ENCODE assay signal across 26 mouse cellular contexts in genomic region chr5:4803708-4804107, GRCm38 (mm10). TPM values are rescaled to one million over a fixed set of nuclear protein-coding genes. Genes with fewer than 3 reads are reported as not detected.
DNase-seq lines count a peak whose midpoint lies in the region; ATAC-seq lines count a peak whose summit lies in the region.
"Had no signal": no experiment of that assay in that cellular context is flagged by ENCODE, and none has a peak within 500 bp of the region (broad histone marks: within the 10 kb centered on the region; RNA-seq: fewer than 3 reads in every experiment).

No protein-coding gene starts in this region.

- WGBS in limb, embryonic 10.5 days: 82% methylated on average over 5 of the region's 5 CpGs
- 82% methylated on average over 5 of the region's 5 CpGs for WGBS in midbrain, embryonic 11.5 days

- no peak overlapping the region for H3K4me3 ChIP-seq in limb, embryonic 10.5 days
- H3K4me3 ChIP-seq in midbrain, embryonic 11.5 days (ENCODE audit: low read depth, low read length): no peak overlapping the region
- H3K4me3 ChIP-seq: embryonic facial prominence, embryonic 10.5 days; embryonic facial prominence, embryonic 13.5 days; erythroblast, embryonic 14.5 days; forebrain, embryonic 12.5 days; forebrain, embryonic 15.5 days; gastrocnemius, adult 2 months; heart, embryonic 12.5 days; heart, embryonic 15.5 days; hindbrain, embryonic 12.5 days; hindbrain, embryonic 15.5 days had no signal

- 0 out of 2 replicates have a peak overlapping the region, but pooled peaks have one; percentile 70 for H3K27ac ChIP-seq in limb, embryonic 10.5 days
- no peak overlapping the region for H3K27ac ChIP-seq in midbrain, embryonic 11.5 days (ENCODE audit: low read depth, low read length)
- H3K27ac ChIP-seq: embryonic facial prominence, embryonic 13.5 days; forebrain, embryonic 12.5 days; forebrain, embryonic 15.5 days; gastrocnemius, adult 2 months; heart, embryonic 15.5 days; hindbrain, embryonic 12.5 days; hindbrain, embryonic 15.5 days had no signal

- peaks cover 27% of the 10 kb centered on the region for H3K4me1 ChIP-seq in limb, embryonic 10.5 days
- no peaks in the 10 kb centered on the region; the same call in 1 of the 2 replicates for H3K4me1 ChIP-seq in midbrain, embryonic 11.5 days (ENCODE audit: control insufficient read depth, insufficient read depth, low read length)
- H3K4me1 ChIP-seq: heart, embryonic 15.5 days had no signal

- H3K27me3 ChIP-seq in limb, embryonic 10.5 days (ENCODE audit: low read depth, poor library complexity, severe bottlenecking): no peaks in the 10 kb centered on the region
- no peaks in the 10 kb centered on the region for H3K27me3 ChIP-seq in midbrain, embryonic 11.5 days (ENCODE audit: control insufficient read depth, insufficient read depth, low read length)
- H3K27me3 ChIP-seq: embryonic facial prominence, embryonic 13.5 days; forebrain, embryonic 12.5 days; forebrain, embryonic 15.5 days; heart, embryonic 12.5 days; heart, embryonic 15.5 days; hindbrain, embryonic 15.5 days had no signal

- H3K9me3 ChIP-seq in limb, embryonic 10.5 days (replicated peaks): no peaks in the 10 kb centered on the region
- H3K9me3 ChIP-seq in midbrain, embryonic 11.5 days (ENCODE audit: control insufficient read depth, low read length): no peaks in the 10 kb centered on the region
- H3K9me3 ChIP-seq: embryonic facial prominence, embryonic 10.5 days; embryonic facial prominence, embryonic 13.5 days; forebrain, embryonic 12.5 days; forebrain, embryonic 15.5 days; heart, embryonic 12.5 days; heart, embryonic 15.5 days; hindbrain, embryonic 12.5 days; hindbrain, embryonic 15.5 days had no signal

- no peak overlapping the region for H3K4me2 ChIP-seq in midbrain, embryonic 11.5 days
- H3K4me2 ChIP-seq: embryonic facial prominence, embryonic 13.5 days; forebrain, embryonic 12.5 days; forebrain, embryonic 15.5 days; heart, embryonic 12.5 days; heart, embryonic 15.5 days; hindbrain, embryonic 12.5 days; hindbrain, embryonic 15.5 days had no signal

- 0 out of 2 replicates have a peak, but pooled peaks have one; percentile 32 for ATAC-seq in common myeloid progenitor, adult 5-6 weeks (replicated peaks; ENCODE audit: low read depth, poor library complexity, severe bottlenecking)
- no peak for ATAC-seq in midbrain, embryonic 11.5 days (ENCODE audit: low FRiP score)
- ATAC-seq: forebrain, embryonic 15.5 days had no signal

- DNase-seq in 416B (ENCODE audit: low read depth): peak; percentile 8
- no peak for DNase-seq in limb, embryonic 10.5 days (ENCODE audit: low spot score)
- DNase-seq in right cerebral cortex, postnatal 36 days (ENCODE audit: low spot score in 2 of 2): no peak
- no peak for DNase-seq in midbrain, embryonic 11.5 days (ENCODE audit: low spot score, missing footprints)
- no peak for DNase-seq in adrenal gland, postnatal 36 days
- DNase-seq: adrenal gland, postnatal 10 days; cerebellum, adult 11 months; cerebellum, adult 2 months; cerebellum, adult 9-11 months; cerebellum, postnatal 25 days; embryo, embryonic 11 days; gastrocnemius, adult 2 months; gastrocnemius, postnatal 14 days; heart, adult 18-20 months; heart, postnatal 10 days; heart, postnatal 4 days had no signal

- H3K9ac ChIP-seq in midbrain, embryonic 11.5 days (ENCODE audit: low read length): no peak overlapping the region
- H3K9ac ChIP-seq: embryonic facial prominence, embryonic 13.5 days; forebrain, embryonic 12.5 days; forebrain, embryonic 15.5 days; heart, embryonic 12.5 days; heart, embryonic 15.5 days; hindbrain, embryonic 12.5 days; hindbrain, embryonic 15.5 days had no signal

- H3K36me3 ChIP-seq in limb, embryonic 10.5 days: no peaks in the 10 kb centered on the region
- no peaks in the 10 kb centered on the region for H3K36me3 ChIP-seq in midbrain, embryonic 11.5 days (ENCODE audit: control insufficient read depth, insufficient read depth, low read length)
- H3K36me3 ChIP-seq: embryonic facial prominence, embryonic 10.5 days; forebrain, embryonic 12.5 days; forebrain, embryonic 15.5 days; heart, embryonic 12.5 days; hindbrain, embryonic 12.5 days; hindbrain, embryonic 15.5 days had no signal

RNA-seq across cellular contexts. Expression of gene Fzd1, which starts 45.9 kb away (rescaled TPM):
- 0.09 TPM in 1 of 2 replicates, not detected in the other for total RNA-seq in common myeloid progenitor, adult 5-6 weeks (2017)
- polyA plus RNA-seq in limb, embryonic 10.5 days (2016; fragmentation: Nextera tagmentation; extraction: Ambion mirVana): 20.9 and 25.7 TPM in 2 replicates
- polyA plus RNA-seq in midbrain, embryonic 11.5 days (2014; fragmentation: Nextera tagmentation; extraction: Ambion mirVana): 26.5 and 26.9 TPM in 2 replicates
- total RNA-seq in adrenal gland, postnatal 36 days (2021): 10 to 100 TPM; 16.8 to 21.6 TPM

Comparison
In these comparisons a context has a peak if more than half of its experiments do, and no peak if none do; other contexts are left out.
1. RNA of gene Fzd1, which starts 45.9 kb away (total RNA-seq): 16.8 to 21.6 TPM in adrenal gland, postnatal 36 days; 0.09 TPM in common myeloid progenitor, adult 5-6 weeks; every median in the first group is over 10 times any median in the second.